Mouse (Mus musculus) heart, postnatal 0 days (tissue): ENCODE measurements around the gene Cep95. TPM values are rescaled to one million over a fixed set of nuclear protein-coding genes. Genes with fewer than 3 reads are reported as not detected.
"Not testable (repeated sequence)": the region's sequence is repeated elsewhere in the genome, so short reads cannot be mapped to it uniquely, and the experiment has no call there.

ENCODE experiments used
- ATAC-seq: fragments of 200-750 bp; cut with Nextera tagmentation; 2 replicates; pipeline ENCODE4 v1.8.0; 2017; ENCODE audit warnings: low read depth, moderate number of reproducible peaks, moderate library complexity; ENCODE audit not compliant: insufficient read depth
- DNase-seq: peaks from one replicate; pipeline ENCODE4 v3.0.0-alpha.2; 2016; ENCODE audit warnings: low spot score
- H3K27ac ChIP-seq: fragments of 300-500 bp; sonication (generic); 2 replicates; pipeline ENCODE4 v1.5.1; 2014; ENCODE audit warnings: low read depth, mild to moderate bottlenecking
- H3K27me3 ChIP-seq: fragments of 300-500 bp; sonication (generic); 2 replicates; pipeline ENCODE4 v1.6.1; 2014; ENCODE audit warnings: low read length, mixed read lengths; ENCODE audit not compliant: control insufficient read depth, insufficient read depth
- H3K36me3 ChIP-seq: fragments of 300-500 bp; sonication (generic); replicated peaks from 2 replicates; pipeline ENCODE4 v1.6.1; 2014; ENCODE audit warnings: low read length, mixed read lengths; ENCODE audit not compliant: control insufficient read depth, insufficient read depth
- H3K4me1 ChIP-seq: fragments of 300-500 bp; sonication (generic); 2 replicates; pipeline ENCODE4 v1.6.1; 2014; ENCODE audit warnings: antibody characterized with exemption; ENCODE audit not compliant: control insufficient read depth, insufficient read depth
- H3K4me2 ChIP-seq: fragments of 300-500 bp; sonication (generic); 2 replicates; pipeline ENCODE4 v1.6.1; 2014; ENCODE audit warnings: low read depth, mild to moderate bottlenecking, low read length, moderate library complexity
- H3K4me3 ChIP-seq: fragments of 300-500 bp; sonication (generic); 2 replicates; pipeline ENCODE4 v1.5.1; 2014; ENCODE audit warnings: low read depth, low read length
- H3K9ac ChIP-seq: fragments of 300-500 bp; sonication (generic); replicated peaks from 2 replicates; pipeline ENCODE4 v1.6.1; 2014; ENCODE audit warnings: low read depth, low read length, mixed read lengths
- H3K9me3 ChIP-seq: fragments of 300-500 bp; sonication (generic); replicated peaks from 2 replicates; pipeline ENCODE4 v1.6.1; 2016; ENCODE audit warnings: low read length; ENCODE audit not compliant: control insufficient read depth
- CTCF ChIP-seq: IDR thresholded peaks from 2 replicates; pipeline ENCODE4 v1.5.1; 2016; ENCODE audit warnings: antibody characterized with exemption, control low read depth, low read depth
- EP300 ChIP-seq: IDR thresholded peaks from 2 replicates; pipeline ENCODE4 v1.6.1; 2016; ENCODE audit warnings: antibody characterized with exemption, low read depth
- WGBS: fragments of 180-500 bp; shearing (Covaris S2); extraction: QIAGEN DNeasy Blood & Tissue Kit; methylation state at CpG from one replicate; pipeline ENCODE4 v1.1.7; 2014; 5-methylcytosine and 5-hydroxymethylcytosine counted together
- polyA plus RNA-seq: library from polyadenylated mRNA; unstranded; fragments of >200 nt; fragmentation: Nextera tagmentation; extraction: Ambion mirVana; gene quantifications from 2 replicates; pipeline ENCODE4 v1.2.1, GENCODE M21; 2015
- total RNA-seq: library from RNA; depleted of rRNA; stranded (reverse); fragments of >200 nt; gene quantifications from 2 replicates; pipeline ENCODE4 v1.2.3, GENCODE M21; 2014; ENCODE audit warnings: low replicate concordance

Cep95 gene
- total and polyA plus RNA-seq, 2 experiments from 2014 or later = 4.8 to 8.2 TPM

DNA sequence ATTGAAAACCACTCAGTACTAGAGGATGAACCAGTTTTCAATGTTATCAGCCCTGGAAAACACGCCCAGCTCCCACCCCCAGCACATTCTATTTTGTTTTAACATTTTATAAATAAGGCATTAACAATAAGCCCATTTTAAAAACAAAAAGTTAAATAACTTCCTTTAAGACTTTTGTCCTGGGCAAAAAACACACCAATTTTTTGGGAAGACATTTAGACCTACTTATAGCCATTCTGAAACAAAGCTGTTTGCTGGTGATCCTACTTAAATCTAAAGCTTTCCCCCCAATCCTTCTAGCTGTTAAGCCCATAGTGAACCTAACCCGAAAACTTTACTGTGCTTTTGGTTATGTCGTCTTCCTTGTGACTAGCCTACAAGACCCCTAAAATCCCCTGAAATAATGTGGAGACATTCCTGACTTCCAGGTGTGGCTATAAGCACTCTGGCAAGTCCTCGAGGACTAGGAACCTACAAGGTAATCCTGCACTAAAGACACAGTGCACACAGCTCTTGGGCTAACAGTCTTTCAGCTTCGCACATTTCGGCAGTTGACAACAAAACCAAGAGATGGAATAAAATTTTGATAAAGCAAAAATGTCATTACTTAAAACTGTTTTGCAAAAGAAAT lies 8.3 kb upstream of the Cep95 start:
- Histone ChIP-seq H3K4me1 (peaks cover 4% of the 10 kb centered on the region), H3K4me2 (no peak overlapping the region), H3K9ac (no peak overlapping the region), H3K4me3 (no peak overlapping the region), H3K27ac (no peak overlapping the region), H3K9me3 (no peaks in the 10 kb centered on the region), H3K27me3 (no peaks in the 10 kb centered on the region), H3K36me3 (peaks cover 63% of the 10 kb centered on the region)
- 74% methylated on average over 6 of the region's 6 CpGs for WGBS
- TF ChIP-seq EP300 (no peak), CTCF (no peak)
- no peak for ATAC-seq
- no peak for DNase-seq

DNA sequence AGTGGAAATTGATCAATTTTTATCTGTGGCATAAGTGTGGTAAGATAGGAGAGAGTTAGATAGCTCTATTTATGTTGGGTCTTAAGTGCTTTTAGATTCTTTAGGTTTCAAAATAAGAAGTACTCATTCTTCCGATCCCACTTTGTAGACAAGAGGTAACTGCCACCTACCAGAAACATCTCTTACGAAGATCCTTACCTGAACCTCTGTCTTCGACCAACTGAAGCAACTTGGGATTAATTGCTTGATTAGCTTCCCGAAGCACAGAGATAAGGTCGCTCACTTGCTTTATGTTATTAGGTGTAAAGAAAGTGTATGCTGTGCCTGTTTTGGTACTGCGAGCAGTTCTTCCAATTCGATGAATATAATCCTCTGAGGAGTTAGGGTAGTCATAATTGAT lies 6.8 kb upstream of the Cep95 start:
- not testable (repeated sequence) for ATAC-seq, H3K9ac ChIP-seq, H3K27ac ChIP-seq, H3K27me3 ChIP-seq, H3K4me2 ChIP-seq, H3K4me3 ChIP-seq, H3K9me3 ChIP-seq, DNase-seq
- Histone ChIP-seq H3K4me1 (peaks cover 12% of the 10 kb centered on the region), H3K36me3 (peaks cover 62% of the 10 kb centered on the region)
- 75% methylated on average over 7 of the region's 7 CpGs for WGBS

DNA sequence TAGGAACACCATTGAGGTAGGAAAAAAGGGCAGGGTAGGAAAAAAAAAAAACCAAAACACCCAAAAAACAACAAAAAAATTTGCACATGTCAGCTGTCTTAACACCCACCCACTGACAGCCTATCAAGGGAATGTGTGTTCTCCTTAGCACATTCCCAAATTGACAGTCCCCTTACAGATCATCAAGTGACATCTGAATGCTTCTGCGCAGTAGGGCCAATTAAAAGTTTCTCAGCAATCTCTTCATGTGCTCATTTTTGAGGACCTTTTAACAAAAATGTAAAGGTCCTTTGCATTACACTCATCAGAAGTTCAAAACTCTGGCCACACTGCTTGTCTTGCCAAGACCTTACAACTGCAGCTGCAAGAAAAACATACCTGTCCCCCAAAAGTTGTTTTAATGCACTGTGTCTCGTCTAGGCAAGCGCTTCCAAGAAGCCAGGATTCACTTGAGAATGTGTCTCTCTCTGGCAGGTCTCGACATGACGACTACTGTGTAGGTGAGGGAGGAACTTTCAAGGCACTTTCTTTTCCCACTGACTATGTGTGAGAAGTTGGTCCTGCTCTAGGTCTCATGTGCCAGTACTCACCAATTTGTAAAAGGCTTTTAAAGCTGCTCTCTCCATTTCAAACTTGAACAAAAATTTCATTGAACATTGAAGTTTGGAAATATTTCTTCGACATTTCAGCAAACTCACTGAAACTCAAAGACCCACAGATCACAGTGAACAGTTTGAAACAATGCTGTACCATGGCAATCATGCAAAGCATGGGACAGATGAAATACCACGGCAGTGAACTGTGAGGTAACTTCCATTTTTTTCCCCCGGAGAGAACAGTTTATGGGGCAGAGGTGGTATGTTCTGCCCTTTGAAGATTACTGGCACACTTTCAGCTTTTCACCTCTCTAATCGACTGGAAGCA lies 5.9 kb upstream of the Cep95 start:
- H3K4me1 ChIP-seq = peaks cover 12% of the 10 kb centered on the region
- DNase-seq = no peak
- no peak overlapping the region for H3K9ac ChIP-seq
- ATAC-seq = no peak
- H3K36me3 ChIP-seq = peaks cover 62% of the 10 kb centered on the region
- no peak for TF ChIP-seq EP300
- no peak for TF ChIP-seq CTCF
- H3K27ac ChIP-seq = no peak overlapping the region
- H3K9me3 ChIP-seq = no peaks in the 10 kb centered on the region
- no peak overlapping the region for H3K4me3 ChIP-seq
- no peak overlapping the region for H3K4me2 ChIP-seq
- H3K27me3 ChIP-seq = no peaks in the 10 kb centered on the region
- 70% methylated on average over 9 of the region's 9 CpGs for WGBS

DNA sequence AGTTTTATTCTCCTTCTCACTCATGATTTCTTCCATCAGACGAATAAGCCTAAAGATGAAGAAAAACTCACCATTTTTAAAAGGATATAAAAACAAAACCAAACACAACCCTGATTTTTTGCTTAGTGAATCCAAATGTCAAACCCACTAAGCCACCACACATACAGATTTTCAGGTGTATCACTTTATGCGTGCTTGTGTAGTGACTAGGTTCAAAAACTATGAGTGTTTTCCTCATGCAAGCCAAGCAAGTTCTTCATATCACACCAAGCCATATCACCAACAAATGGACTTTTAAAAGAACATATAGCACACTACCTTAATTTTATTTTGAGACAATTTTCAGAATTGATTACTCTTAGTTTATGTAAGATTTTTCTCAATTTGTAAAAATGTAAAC lies 4.6 kb upstream of the Cep95 start:
- ATAC-seq (no peak), DNase-seq (no peak)
- H3K4me3 ChIP-seq = no peak overlapping the region
- H3K4me2 ChIP-seq = no peak overlapping the region
- no peaks in the 10 kb centered on the region for H3K27me3 ChIP-seq
- WGBS = 74% methylated on average over 2 of the region's 2 CpGs
- no peak for TF ChIP-seq CTCF
- TF ChIP-seq EP300 = no peak
- H3K36me3 ChIP-seq = peaks cover 62% of the 10 kb centered on the region
- H3K27ac ChIP-seq = no peak overlapping the region
- H3K9me3 ChIP-seq = no peaks in the 10 kb centered on the region
- H3K9ac ChIP-seq = no peak overlapping the region
- peaks cover 12% of the 10 kb centered on the region for H3K4me1 ChIP-seq

GRCm38 (mm10) chr11:106785043-106785442 lies 4.0 kb upstream of the Cep95 start:
- Histone ChIP-seq H3K4me2 (no peak overlapping the region), H3K27ac (no peak overlapping the region), H3K4me3 (no peak overlapping the region), H3K27me3 (no peaks in the 10 kb centered on the region), H3K36me3 (peaks cover 59% of the 10 kb centered on the region), H3K9ac (no peak overlapping the region), H3K4me1 (peaks cover 15% of the 10 kb centered on the region), H3K9me3 (no peaks in the 10 kb centered on the region)
- no peak for TF ChIP-seq CTCF
- no peak for TF ChIP-seq EP300
- DNase-seq = no peak
- no peak for ATAC-seq
- WGBS = 74% methylated on average over 1 of the region's 1 CpGs
